Mouse (Mus musculus): ENCODE data around the gene Prn. TPM values are rescaled to one million over a fixed set of nuclear protein-coding genes. Genes with fewer than 3 reads are reported as not detected.
A peak's percentile ranks its signal among the peaks of the same experiment; 100 is the strongest.

Prn gene
- total RNA-seq, 2 experiments from 2014 or later: not detected

GRCm38 (mm10) chr2:131993151-131993550 lies 83.4 kb downstream of the Prn start:
- ATAC-seq (replicated peaks; ENCODE audit: poor library complexity): no peak

GRCm38 (mm10) chr2:131993563-131994088 lies 83.9 kb downstream of the Prn start:
- no peak for ATAC-seq (replicated peaks; ENCODE audit: poor library complexity)

- ATAC-seq (replicated peaks; ENCODE audit: poor library complexity): no peak
These were observed 85.2 kb downstream of the Prn start for GRCm38 (mm10) chr2:131994971-131995370.

- peak; percentile 48 for ATAC-seq (replicated peaks; ENCODE audit: poor library complexity)
These were observed 86.0 kb downstream of the Prn start for GRCm38 (mm10) chr2:131995742-131996141.

GRCm38 (mm10) chr2:131996369-131996768 lies 86.6 kb downstream of the Prn start:
- no peak for ATAC-seq (replicated peaks; ENCODE audit: poor library complexity)

GRCm38 (mm10) chr2:131997356-131997755 lies 87.6 kb downstream of the Prn start:
- ATAC-seq (replicated peaks; ENCODE audit: poor library complexity): no peak

- no peak for ATAC-seq (replicated peaks; ENCODE audit: poor library complexity)
These were observed 92.1 kb downstream of the Prn start for GRCm38 (mm10) chr2:132001696-132002334.

- ATAC-seq (replicated peaks; ENCODE audit: poor library complexity): no peak
These were observed 94.2 kb downstream of the Prn start for GRCm38 (mm10) chr2:132003916-132004315.

- no peak for ATAC-seq (replicated peaks; ENCODE audit: poor library complexity)
These were observed 94.9 kb downstream of the Prn start for GRCm38 (mm10) chr2:132004495-132005136.

GRCm38 (mm10) chr2:132005445-132005844 lies 95.7 kb downstream of the Prn start:
- no peak for ATAC-seq (replicated peaks; ENCODE audit: poor library complexity)

Other genes starting within 250 kb of the Prn start
- not detected in 2 replicates for gene Erv3, start 50.2 kb upstream of the Prn start, total RNA-seq (2015)
- gene Erv3, start 50.2 kb upstream of the Prn start, total RNA-seq (2017): not detected in 2 replicates
- 1.2 and 2.9 TPM in 2 replicates for gene Prnp, start within 50 bp of the Prn start, total RNA-seq (2015)
- 2.3 and 4.1 TPM in 2 replicates for gene Prnp, start within 50 bp of the Prn start, total RNA-seq (2017)
- gene Prnd, start 40.9 kb downstream of the Prn start, total RNA-seq (2015): 0.46 TPM in 1 of 2 replicates, not detected in the other
- not detected in 2 replicates for gene Prnd, start 40.9 kb downstream of the Prn start, total RNA-seq (2017)
- 32.9 and 42.8 TPM in 2 replicates for gene Rassf2, start 120.3 kb downstream of the Prn start, total RNA-seq (2015)
- gene Rassf2, start 120.3 kb downstream of the Prn start, total RNA-seq (2017): 65.5 and 71.5 TPM in 2 replicates
- 5.4 and 6.7 TPM in 2 replicates for gene Slc23a2, start 235.2 kb downstream of the Prn start, total RNA-seq (2015)
- 7.4 and 25.7 TPM in 2 replicates for gene Slc23a2, start 235.2 kb downstream of the Prn start, total RNA-seq (2017)

Data from megakaryocyte progenitor cell, adult 5-6 weeks (primary cell).